Mouse (Mus musculus): ENCODE data around the gene Gm19426.
"Not testable (repeated sequence)": the region's sequence is repeated elsewhere in the genome, so short reads cannot be mapped to it uniquely, and the experiment has no call there.

Gm19426 gene

GRCm38 (mm10) chr2:84744126-84744525 lies 671 bp upstream of the Gm19426 start:
- DNase-seq: peak in 1 of 2 experiments; percentile 35

GRCm38 (mm10) chr2:84742451-84743283 lies 788 bp downstream of the Gm19426 start:
- DNase-seq: peak in 1 of 2 experiments; percentile 53

DNA sequence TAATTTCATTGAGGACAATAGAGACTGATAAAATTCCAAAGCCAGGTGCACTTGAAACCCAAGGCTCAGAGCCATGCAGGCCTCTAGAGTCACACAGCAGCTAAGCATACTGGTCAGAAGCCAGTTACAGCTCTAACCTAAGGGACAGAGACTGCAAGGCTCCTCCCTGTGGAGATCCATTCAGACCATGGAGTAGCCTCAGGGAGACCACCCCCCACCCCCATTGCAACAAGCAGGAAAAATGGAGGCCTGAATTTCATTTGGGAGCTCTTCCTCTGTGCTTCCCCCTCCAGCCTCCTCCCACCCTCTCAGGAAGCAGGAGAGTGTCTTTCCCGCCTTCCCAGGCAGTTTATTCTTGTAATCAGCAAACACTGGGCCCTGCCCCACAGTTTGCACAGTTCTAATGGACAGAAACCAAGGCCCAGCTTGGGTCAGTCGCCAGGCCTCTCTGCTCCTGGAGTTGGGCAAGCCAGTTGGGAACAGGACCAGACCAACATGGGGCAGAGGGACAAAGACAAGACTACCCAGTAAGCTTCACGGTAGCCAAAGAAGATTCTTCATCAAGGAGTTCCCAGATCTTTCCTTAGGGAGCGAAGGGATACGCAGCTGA lies 1.5 kb downstream of the Gm19426 start:
- peak in 1 of 2 experiments; percentile 28 for DNase-seq

- peak in 1 of 2 experiments; percentile 24 for DNase-seq
Observed at GRCm38 (mm10) chr2:84740608-84741333, 2.7 kb downstream of the Gm19426 start.

DNA sequence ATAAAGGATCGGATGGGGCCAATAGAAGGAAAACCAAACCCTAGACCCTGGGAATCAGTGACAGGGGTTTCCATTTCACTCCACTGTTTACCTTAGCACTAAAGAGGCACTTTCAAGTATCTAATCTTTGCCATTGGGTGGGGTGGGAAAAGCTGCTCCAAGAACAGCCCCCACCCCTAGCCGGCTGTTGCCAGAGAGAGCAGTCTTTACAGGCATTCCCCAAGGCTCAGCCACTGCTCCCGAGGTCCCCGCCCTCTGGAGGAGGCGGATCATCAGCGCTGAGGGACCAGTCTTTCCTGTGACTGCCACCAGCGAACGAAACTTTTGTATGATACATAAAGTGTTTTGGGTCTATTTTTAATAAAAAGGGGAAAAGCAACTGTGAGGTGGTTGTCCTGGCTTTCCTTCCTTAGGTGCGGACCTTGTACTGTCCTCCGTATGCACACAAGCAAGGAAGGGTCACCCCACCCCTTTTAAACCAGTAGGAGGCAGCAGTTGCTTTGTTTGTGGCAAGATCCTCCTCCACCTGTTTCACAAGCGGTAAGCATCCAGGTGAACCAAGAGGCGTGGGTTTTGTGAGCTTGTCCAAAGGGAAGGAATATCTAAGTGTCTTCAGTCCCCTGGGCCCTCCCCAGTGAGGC lies 5.1 kb downstream of the Gm19426 start:
- DNase-seq: peak in 1 of 2 experiments; percentile 47

DNA sequence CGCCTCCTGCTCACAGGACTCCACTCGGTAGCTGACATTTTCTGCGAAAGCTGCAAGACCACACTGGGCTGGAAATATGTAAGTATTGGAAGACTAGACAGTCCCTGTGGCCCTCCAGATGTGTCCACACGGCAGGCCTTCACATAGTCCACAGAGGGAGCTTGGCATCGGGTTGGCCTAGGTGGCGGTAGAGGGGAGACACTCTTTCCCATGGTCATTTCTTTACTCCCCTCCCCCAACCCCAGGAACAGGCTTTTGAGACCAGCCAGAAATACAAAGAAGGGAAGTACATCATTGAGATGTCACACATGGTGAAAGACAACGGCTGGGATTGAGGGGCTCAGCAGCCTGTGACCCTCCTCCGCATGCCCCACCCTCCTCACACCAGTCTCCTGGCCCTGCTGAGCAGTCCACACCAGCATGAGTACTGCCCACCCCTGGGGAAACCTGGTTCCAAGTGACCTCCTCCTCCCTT lies 6.0 kb downstream of the Gm19426 start:
- peak in 1 of 2 experiments; percentile 39 for DNase-seq

- DNase-seq: peak; percentile 40 to 56
Observed at GRCm38 (mm10) chr2:84736312-84737161, 6.9 kb downstream of the Gm19426 start.

- peak in 1 of 2 experiments; percentile 7 for DNase-seq
Observed at GRCm38 (mm10) chr2:84735346-84735920, 8.0 kb downstream of the Gm19426 start.

- DNase-seq: peak in 1 of 2 experiments; percentile 40
Observed at GRCm38 (mm10) chr2:84734919-84735318, 8.5 kb downstream of the Gm19426 start.

GRCm38 (mm10) chr2:84734351-84734864 lies 9.0 kb downstream of the Gm19426 start:
- peak; percentile 65 to 68 for DNase-seq

GRCm38 (mm10) chr2:84733579-84734300 lies 9.7 kb downstream of the Gm19426 start, which contains the start of gene Ypel4:
TSS of gene Ypel4 (plus strand) at chr2:84734058.
- DNase-seq: peak; percentile 92 to 93

DNA sequence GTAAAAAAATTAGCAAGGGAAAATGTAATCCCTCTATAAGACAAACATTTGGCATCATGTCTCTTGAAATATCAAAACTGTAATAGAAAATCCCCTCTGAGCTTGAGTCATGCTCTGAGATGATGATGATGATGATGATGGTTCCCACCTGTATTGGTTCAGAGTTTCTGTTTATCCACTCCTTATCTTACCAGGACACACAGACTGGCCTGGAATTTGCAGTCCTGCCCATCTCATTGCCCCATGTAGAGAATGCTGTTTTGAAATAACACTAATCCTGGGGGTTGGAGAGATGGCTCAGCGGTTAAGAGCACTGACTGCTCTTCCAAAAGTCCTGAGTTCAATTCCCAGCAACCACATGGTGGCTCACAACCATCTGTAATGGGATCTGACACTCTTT lies 11.1 kb downstream of the Gm19426 start:
- no peak for DNase-seq

DNA sequence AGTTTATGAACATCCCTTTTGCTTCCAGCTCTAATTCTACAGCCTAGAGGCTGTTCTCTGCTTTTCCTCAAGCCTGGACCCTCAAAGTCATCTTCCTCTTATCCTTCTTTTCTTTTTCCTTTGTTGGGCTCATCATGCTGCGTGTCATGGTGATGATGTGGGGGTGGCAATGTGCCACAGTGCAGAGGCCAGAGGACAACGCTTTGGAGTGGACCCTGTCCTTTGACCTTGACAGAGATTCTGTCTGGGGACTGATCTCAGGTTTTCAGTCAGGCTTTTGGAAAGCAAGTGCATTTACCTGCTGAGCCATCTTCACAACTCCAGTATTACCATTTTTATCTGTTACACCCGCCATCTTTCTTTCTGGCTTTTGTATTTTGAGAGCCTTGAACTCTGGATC lies 12.2 kb downstream of the Gm19426 start:
- no peak for DNase-seq

DNA sequence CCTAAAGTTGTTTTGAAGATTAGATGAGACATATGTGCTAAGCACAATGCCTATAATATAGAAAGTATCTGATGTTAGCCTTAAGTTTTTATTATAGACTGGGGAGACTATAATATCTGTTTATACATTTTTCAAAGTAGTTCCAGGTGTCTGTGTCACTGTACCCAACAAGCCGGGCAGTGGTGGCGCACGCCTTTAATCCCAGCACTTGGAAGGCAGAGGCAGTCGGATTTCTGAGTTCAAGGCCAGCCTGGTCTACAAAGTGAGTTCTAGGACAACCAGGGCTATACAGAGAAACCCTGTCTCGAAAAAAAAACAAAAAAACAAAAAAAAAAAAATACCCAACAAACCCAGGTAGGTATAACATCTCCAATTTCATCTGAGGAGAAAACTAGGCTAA lies 15.3 kb downstream of the Gm19426 start:
- DNase-seq: not testable (repeated sequence)

DNA sequence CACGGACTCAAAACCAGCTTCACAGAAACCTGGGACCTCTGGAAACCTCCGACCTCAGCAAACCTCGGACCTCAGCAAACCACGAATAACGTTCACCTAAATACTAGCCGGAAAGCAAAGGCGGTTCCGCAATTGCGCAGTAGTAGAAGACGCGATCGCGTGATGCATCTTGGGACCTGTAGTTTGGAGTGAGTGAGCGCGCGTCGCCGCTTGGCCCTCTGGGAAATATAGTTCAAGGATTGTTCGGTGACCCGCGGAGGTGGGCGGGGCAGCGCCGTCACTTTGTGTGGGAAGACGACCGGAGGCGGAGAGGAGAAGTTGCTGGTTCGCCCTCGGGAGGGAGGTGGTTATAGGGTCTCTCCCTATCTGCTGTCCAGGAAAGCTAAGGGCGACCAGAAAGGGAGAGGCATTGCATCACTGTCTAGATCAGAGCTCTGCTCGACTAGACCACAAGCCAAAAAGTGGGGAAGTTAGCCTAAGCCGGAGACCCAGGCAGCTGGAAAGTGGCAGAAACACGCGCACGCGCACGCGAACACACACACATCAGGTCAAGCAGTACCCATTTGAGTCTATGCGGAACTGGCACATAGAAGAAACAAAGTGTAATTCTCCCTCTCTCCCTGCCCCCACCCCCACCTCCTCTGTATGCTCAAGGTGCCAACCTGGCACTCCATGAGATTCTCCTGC lies 16.1 kb downstream of the Gm19426 start, which contains the start of gene Clp1:
TSS of gene Clp1 (minus strand) at position 179 of the 687 bp plus-strand sequence.
- DNase-seq: peak; percentile 95 to 97

DNA sequence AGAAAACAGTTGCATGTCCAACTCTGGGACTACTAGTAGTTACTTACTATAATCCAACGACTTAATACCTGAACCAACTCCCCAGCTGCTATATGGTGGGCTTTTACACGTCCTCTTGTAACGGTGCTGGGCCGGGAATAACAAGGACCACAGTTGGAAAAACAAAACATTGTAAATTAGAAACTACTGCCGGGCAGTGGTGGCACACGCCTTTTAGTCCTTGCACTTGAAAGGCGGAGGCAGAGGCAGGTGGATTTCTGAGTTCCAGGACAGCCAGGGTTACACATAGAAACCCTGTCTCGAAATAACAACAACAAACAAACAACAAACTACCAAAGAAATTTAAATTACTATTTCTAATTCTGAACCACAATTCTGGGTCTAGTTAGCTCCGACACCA lies 16.7 kb downstream of the Gm19426 start:
- no peak for DNase-seq

DNA sequence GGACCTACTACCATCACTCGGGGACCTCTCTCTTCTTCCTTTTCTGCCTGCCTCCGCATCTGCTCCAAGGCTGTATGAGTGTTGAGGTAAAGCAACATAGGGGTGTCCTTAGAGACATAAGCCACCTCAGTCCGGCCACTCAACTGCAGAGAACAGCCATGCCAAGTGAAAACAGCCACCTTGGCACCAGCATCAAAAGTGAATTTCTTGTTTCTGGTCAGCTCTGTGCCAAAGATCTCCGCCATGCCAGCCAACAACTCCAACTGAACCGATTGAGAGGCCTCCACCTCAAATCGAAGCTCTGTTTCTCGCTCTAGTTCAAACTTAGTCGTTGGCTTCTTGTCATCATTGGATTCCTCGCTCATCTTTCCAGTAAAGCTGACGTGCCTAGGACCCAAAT lies 17.7 kb downstream of the Gm19426 start:
- DNase-seq: no peak

DNA sequence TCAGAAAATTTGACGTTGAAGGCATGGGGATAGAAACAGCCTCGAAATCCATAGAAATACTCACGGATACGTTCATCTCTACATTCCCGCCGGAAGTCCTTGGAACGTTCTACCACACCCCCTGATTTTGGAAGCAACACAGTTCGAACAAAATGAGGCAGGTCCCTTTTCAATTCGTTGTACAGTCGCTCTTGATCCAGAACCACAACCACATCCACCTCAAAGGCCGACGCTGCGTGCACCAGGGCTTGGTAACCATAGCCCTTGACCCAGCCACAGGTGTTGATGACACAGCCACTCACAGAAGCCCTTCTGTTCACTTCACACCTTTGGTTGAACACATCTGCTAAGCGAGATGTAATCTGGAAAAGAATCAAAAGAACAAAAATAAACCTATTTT lies 19.6 kb downstream of the Gm19426 start:
- DNase-seq: no peak

DNA sequence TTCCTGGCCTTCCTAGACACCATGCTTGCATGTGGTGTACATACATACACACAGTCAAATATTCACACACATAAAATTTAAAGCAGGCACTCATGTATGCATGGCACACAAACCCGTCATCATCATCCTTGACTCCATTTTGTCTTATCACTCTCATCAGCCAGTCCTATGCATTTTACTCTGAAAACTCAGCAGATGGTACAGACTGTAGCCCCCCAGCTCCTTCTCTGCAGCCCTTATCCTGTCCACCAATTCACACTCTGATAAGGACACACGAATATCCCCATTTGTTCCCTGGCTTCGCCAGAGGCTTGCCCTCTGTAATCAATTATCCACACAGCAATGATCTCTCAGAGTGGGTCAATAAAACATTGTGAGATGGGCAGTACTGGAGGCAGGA lies 22.3 kb downstream of the Gm19426 start:
- no peak for DNase-seq

DNA sequence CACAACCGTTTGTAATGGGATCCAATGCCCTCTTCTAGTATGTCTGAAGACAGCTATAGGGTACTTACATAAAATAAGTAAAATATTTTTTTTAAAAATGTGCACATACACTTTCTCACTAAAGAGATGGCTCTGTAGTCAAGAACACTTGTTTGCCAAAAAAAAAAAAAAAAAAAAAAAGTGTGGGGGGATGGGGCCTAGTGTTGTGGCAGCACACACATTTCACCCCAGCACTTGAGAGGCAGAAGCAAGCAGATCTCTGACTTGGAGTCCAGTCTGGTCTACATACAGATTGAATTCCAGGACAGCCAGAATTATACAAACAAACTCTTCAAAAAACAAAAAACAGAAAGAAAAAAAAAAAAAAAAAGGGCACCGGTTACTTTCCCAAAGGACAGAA lies 22.7 kb downstream of the Gm19426 start:
- no peak for DNase-seq

Data from cerebellum, postnatal 25 days (tissue).